Mouse (Mus musculus): ENCODE results near the gene Pign.

DNA sequence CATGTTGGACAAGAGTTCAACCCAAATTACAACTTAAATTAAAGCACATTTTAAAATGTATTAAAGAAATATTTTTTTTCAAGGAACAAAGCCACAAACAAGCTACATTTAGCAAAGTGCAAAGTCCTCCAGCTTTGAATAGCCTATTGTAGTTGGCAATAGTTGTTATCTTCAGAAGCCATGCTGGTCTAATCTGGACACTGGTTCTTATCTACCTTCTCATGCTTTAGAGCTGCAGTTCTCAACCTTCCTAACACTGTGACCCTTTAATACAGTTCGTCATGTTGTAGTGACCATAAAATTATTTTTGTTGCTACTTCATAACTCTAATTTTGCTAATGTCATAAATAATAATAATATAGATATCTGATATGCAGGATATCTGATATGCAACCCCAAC is 99.2 kb downstream of the Pign start:
- TF ChIP-seq EP300 (IDR thresholded peaks at IDR 0.05; ENCODE audit: low read depth): no peak
- no peak for TF ChIP-seq CTCF (IDR thresholded peaks at IDR 0.05; ENCODE audit: low read depth)

All from heart, postnatal 0 days (tissue).